Mouse (Mus musculus) ovary, postnatal 10 days (tissue): ENCODE results near the gene Ppip5k2.
A peak's percentile ranks its signal among the peaks of the same experiment; 100 is the strongest.

ENCODE experiments used
- DNase-seq: peaks from one replicate; pipeline ENCODE4 v3.0.0; 2022; ENCODE audit warnings: low spot score

Ppip5k2 gene

GRCm38 (mm10) chr1:97660687-97661405 is 109.4 kb downstream of the Ppip5k2 start:
- peak; percentile 37 for DNase-seq

- DNase-seq, result no peak
These were observed 110.8 kb downstream of the Ppip5k2 start for GRCm38 (mm10) chr1:97659405-97659804.

DNA sequence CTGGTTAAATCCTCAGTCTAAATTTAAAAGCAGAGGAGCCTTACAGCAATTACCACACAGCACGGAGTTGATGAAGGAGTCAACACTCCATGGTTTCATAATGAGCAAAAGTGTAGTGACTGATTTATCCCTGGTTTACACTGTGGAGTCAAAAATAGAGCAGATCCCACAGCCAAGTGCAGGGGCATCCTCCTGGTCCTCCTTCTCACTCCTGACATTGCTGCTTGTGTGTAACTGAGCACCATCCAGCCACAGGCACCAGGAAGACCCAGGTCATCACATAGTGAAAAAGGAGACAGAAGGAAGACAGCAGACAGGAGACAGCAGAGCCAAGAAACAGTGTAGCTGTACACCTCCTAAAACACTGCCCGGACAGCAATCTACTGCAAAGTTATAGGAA is 112.4 kb downstream of the Ppip5k2 start:
- DNase-seq, result no peak

GRCm38 (mm10) chr1:97657201-97657600 is 113.0 kb downstream of the Ppip5k2 start:
- DNase-seq, result no peak
